Mouse (Mus musculus) layer of hippocampus, adult 9-10 months (tissue): Measurements from ENCODE around the gene Gyg.
"Not testable (repeated sequence)": the region's sequence is repeated elsewhere in the genome, so short reads cannot be mapped to it uniquely, and the experiment has no call there.

Experiments used
- DNase-seq: peaks from one replicate; pipeline ENCODE4 v3.0.0; 2022; ENCODE audit warnings: low spot score

Gyg gene

GRCm38 (mm10) chr3:20130456-20131349, 24.4 kb downstream of the Gyg start:
- DNase-seq: no peak

DNA sequence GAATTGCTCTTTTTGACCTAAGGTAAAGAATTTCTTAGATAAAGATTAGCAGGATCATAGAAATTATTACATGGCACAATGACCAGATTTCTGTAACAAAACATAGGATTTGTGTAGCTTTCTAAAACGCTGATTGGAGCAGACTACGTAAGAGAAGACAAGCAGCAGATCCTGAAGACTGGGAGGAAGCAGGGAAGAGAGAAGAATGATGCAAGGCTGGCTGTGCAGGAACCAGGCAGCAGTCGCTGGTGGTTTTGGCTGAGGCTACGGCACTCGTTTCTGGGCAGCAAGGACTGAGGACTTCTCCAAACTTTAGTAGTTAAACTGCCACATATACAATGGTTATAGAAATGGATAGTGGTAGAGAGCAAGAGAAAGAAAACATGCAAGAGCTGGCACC, 25.6 kb downstream of the Gyg start:
- no peak for DNase-seq

- DNase-seq: no peak
Measured at GRCm38 (mm10) chr3:20127047-20127595, 28.0 kb downstream of the Gyg start.

DNA sequence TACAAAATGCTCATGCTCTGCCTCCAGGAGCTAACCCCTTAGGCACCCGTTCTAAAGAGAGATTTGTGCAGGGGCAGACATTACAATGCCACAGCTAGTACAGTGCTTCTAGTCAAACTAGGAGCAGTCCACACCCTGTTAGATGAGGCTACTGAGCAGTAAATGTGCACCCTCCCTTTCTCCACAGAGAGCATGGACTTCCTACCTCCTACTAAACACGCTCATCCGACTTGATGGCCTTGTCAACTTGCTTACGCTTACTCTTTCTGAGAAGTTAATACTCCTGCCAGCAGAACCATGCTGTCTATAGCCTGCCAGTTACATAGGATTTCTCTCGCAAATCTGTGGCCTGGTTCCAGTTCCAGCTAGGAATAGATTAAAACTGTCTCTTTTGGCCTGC, 29.5 kb downstream of the Gyg start:
- DNase-seq: no peak

- not testable (repeated sequence) for DNase-seq
Measured at GRCm38 (mm10) chr3:20121582-20121981, 33.5 kb downstream of the Gyg start.

- DNase-seq: no peak
Measured at GRCm38 (mm10) chr3:20119686-20120244, 35.4 kb downstream of the Gyg start.

DNA sequence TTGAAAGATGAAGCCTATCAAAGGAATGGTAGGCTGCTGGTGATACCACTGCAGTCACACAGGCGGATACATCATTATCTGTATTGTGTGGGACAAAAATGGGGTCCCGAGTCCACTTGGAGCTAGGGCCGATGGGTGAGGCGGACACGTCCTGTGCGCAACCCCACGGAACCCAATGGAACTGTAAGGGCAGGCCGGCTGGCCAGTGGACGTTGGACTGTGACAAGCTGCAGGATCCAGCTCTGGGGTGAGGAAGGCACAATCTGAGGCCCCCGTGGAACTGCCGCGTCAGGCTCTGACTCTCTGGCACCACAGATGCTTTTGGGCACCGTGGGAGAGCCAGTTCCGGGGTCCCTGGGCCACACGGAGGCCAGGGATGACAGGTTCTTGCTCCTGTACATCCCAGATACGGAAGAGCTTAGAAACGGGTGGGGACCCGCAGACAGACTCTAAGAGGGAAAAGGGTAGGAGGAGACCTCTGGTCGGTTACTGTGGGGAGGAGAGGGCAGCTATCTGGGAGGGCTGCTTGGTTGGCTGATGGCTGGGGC, 36.0 kb downstream of the Gyg start:
- no peak for DNase-seq

- DNase-seq: no peak
Measured at GRCm38 (mm10) chr3:20111913-20112312, 43.2 kb downstream of the Gyg start.

DNA sequence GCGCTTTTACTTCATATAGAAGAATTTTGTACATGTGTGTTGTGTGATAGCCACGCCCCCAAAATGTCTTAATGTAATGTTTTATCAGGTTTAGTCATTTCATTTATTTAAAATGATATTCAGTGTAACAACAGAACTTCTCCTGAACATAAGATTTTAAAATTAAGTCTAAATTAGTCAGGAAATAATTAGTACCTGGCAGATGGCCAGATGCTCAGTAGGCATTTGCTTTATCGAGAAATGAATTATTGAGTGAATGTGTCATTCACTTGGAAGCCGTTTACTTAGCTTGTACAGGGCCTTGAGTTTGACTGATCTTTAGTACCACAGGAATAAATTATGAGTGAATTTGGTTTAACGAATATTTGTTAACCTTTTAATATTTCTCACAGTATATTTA, 46.2 kb downstream of the Gyg start:
- DNase-seq: no peak

DNA sequence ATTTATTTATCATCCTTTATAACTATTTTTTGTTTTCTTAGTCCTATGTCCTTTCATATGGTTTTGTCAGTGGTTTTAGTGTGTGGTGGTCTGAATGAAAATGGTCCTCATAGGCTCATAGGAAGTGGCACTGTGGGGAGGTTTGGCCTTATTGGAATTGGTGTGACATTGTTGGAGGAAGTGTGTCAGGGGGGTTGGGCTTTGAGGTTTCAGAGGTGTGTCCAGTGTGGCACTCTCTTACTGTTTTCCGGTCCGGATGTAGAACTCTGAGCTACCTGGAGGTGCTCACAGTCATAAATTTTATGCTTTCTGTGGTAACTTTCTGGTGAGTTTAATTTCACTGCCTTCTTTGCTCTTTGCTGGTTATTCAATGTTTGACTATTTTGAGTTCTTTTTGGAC, 50.3 kb downstream of the Gyg start:
- no peak for DNase-seq

- no peak for DNase-seq
Measured at GRCm38 (mm10) chr3:20104318-20104717, 50.8 kb downstream of the Gyg start.

DNA sequence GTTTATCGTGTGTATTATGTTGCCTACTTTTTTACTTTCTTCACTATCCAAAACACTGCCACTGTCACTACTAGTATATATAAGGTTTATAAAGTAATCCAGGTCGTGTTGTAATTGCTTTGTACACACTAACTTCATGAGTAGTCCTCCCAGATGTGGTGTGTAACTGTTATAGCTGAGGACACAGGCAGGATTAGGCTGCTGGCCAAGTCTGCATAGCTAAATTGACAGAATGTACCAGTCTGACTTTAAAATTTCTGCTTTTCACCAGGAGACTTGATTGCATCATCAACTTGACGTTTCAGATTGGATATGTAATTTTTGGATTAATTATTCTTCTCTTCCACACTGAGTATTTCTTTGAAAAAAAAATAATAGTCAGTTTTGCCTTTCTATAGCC, 51.3 kb downstream of the Gyg start:
- DNase-seq: no peak

DNA sequence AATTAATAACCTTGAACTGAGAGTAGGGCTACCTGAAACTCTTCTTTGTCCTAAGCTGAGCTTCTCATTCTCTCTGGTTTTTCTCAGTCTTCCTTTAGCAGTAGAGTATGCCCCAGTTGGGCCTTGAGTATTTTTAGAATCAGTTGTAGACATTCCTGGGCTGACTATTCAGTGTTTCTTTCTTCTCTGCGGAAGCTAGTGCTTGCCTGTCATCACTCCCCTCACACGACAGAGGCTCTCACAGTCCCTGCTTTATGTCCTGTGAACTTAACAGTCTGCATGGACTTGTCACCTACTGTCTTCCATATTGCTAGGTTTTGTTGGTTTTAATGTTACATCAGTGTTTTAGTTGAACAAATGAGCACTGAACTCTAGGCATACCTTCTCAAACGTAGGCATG, 73.0 kb downstream of the Gyg start:
- DNase-seq: no peak

GRCm38 (mm10) chr3:20076145-20077053, 78.7 kb downstream of the Gyg start:
- no peak for DNase-seq
